Mouse (Mus musculus) liver, adult 2 months (tissue): ENCODE results near the gene Duxbl3. TPM values are rescaled to one million over a fixed set of nuclear protein-coding genes. Genes with fewer than 3 reads are reported as not detected.

Experiments used
- DNase-seq: peaks from one replicate; pipeline ENCODE4 v3.0.0-alpha.2; 2011; ENCODE audit warnings: low read depth, low spot score; ENCODE audit errors: extremely low read depth
- H3K27ac ChIP-seq: fragments of 200-500 bp; replicated peaks from 2 replicates; pipeline ENCODE4 v1.5.1; 2012; ENCODE audit warnings: low read depth, mild to moderate bottlenecking, control low read depth, inconsistent platforms, low read length; ENCODE audit not compliant: insufficient read depth
- H3K27me3 ChIP-seq: fragments of 200-500 bp; 2 replicates; pipeline ENCODE4 v1.6.1; 2012; ENCODE audit warnings: mild to moderate bottlenecking, moderate library complexity, low read length, inconsistent platforms; ENCODE audit not compliant: control insufficient read depth, insufficient read depth
- H3K36me3 ChIP-seq: fragments of 200-500 bp; 2 replicates; pipeline ENCODE4 v1.6.1; 2012; ENCODE audit warnings: low read length, inconsistent platforms; ENCODE audit not compliant: control insufficient read depth, insufficient read depth
- H3K4me1 ChIP-seq: fragments of 200-500 bp; 2 replicates; pipeline ENCODE4 v1.6.1; 2011; ENCODE audit warnings: low read length; ENCODE audit not compliant: control insufficient read depth, insufficient read depth
- H3K4me3 ChIP-seq: fragments of 200-500 bp; 2 replicates; pipeline ENCODE4 v1.5.1; 2011; ENCODE audit warnings: low read depth, mild to moderate bottlenecking, control low read depth, low read length, moderate library complexity; ENCODE audit not compliant: insufficient read depth
- H3K79me2 ChIP-seq: fragments of 200-500 bp; 2 replicates; pipeline ENCODE4 v1.6.1; 2012; ENCODE audit warnings: inconsistent platforms, mild to moderate bottlenecking, low read length, moderate library complexity; ENCODE audit not compliant: control insufficient read depth, insufficient read depth
- H3K9ac ChIP-seq: fragments of 200-500 bp; 2 replicates; pipeline ENCODE4 v1.6.1; 2012; ENCODE audit warnings: low read depth, mild to moderate bottlenecking, control low read depth, inconsistent platforms, low read length
- CTCF ChIP-seq: fragments of 200-500 bp; IDR thresholded peaks from 2 replicates; pipeline ENCODE4 v1.5.1; 2011; ENCODE audit warnings: low read depth, low read length, control low read depth
- POLR2A ChIP-seq: fragments of 200-500 bp; IDR thresholded peaks from 2 replicates; pipeline ENCODE4 v1.6.1; 2011; ENCODE audit warnings: low read length, control low read depth; ENCODE audit not compliant: insufficient read depth; ENCODE audit errors: extremely low read depth
- WGBS: fragments of 180-500 bp; shearing (Covaris S2); methylation state at CpG from one replicate; pipeline ENCODE4 v1.1.7; 2018; 5-methylcytosine and 5-hydroxymethylcytosine counted together
- polyA plus RNA-seq: library from polyadenylated mRNA; depleted of rRNA; stranded (reverse); fragments of >200 nt; gene quantifications from 2 replicates; pipeline ENCODE4 v1.2.3, GENCODE M21; 2012
- total RNA-seq: library from RNA; depleted of rRNA; stranded (reverse); fragments of >200 nt; gene quantifications from 2 replicates; pipeline ENCODE4 v1.2.3, GENCODE M21; 2014

Gene Duxbl3
- total and polyA plus RNA-seq, 2 experiments, result not detected

GRCm38 (mm10) chr14:26297055-26297454 is 39.3 kb downstream of the Duxbl3 start:
- no peaks in the 10 kb centered on the region for H3K79me2 ChIP-seq
- no peaks in the 10 kb centered on the region for H3K27me3 ChIP-seq
- TF ChIP-seq POLR2A (no peak), CTCF (no peak)
- no peaks in the 10 kb centered on the region for H3K36me3 ChIP-seq
- H3K4me3 ChIP-seq, result no peak overlapping the region
- H3K27ac ChIP-seq, result no peak overlapping the region
- whole genome bisulfite sequencing, result 45% methylated on average over 4 of the region's 4 CpGs
- no peak for DNase-seq
- H3K4me1 ChIP-seq, result no peaks in the 10 kb centered on the region
- H3K9ac ChIP-seq, result no peak overlapping the region

GRCm38 (mm10) chr14:26297484-26297883 is 39.7 kb downstream of the Duxbl3 start:
- H3K79me2 ChIP-seq, result no peaks in the 10 kb centered on the region
- TF ChIP-seq CTCF (no peak), POLR2A (no peak)
- H3K9ac ChIP-seq, result no peak overlapping the region
- no peaks in the 10 kb centered on the region for H3K36me3 ChIP-seq
- no peak for DNase-seq
- no peaks in the 10 kb centered on the region for H3K27me3 ChIP-seq
- H3K27ac ChIP-seq, result no peak overlapping the region
- 75% methylated on average over 5 of the region's 5 CpGs for WGBS
- no peaks in the 10 kb centered on the region for H3K4me1 ChIP-seq
- no peak overlapping the region for H3K4me3 ChIP-seq

- WGBS, result 30% methylated on average over 2 of the region's 2 CpGs
- TF ChIP-seq CTCF (no peak), POLR2A (no peak)
- DNase-seq, result peak; percentile 57
These were observed 45.3 kb downstream of the Duxbl3 start for GRCm38 (mm10) chr14:26303111-26303510.

DNA sequence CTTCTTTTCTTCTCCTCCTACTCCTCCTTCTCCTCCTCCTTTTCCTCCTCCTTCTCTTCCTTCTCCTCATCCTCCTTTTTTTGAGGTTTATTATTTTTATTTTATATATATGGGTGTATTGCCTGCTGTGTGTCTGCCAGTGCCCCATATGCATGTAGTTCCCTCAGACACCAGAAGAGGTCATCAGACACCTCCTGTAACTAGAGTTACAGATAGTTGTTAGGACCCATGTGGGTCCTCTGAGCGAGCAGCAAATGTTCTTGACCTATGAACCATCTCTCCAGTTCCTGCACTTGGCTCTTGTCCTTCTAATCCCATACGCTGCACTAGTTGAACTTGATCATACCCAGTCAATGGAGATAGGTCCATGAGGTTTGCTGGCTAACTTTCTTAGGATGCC is 48.3 kb downstream of the Duxbl3 start:
- Histone ChIP-seq H3K4me1 (no peaks in the 10 kb centered on the region), H3K27ac (no peak overlapping the region), H3K27me3 (no peaks in the 10 kb centered on the region), H3K79me2 (no peaks in the 10 kb centered on the region), H3K36me3 (no peaks in the 10 kb centered on the region), H3K9ac (no peak overlapping the region), H3K4me3 (no peak overlapping the region)
- 48% methylated on average over 2 of the region's 2 CpGs for WGBS
- TF ChIP-seq POLR2A, result no peak
- TF ChIP-seq CTCF, result peak; percentile 46; the same call in 1 of the 2 replicates
- peak; percentile 37 for DNase-seq

More at GRCm38 (mm10) chr14:26303111-26303510, 45.3 kb downstream of the Duxbl3 start:
- H3K4me1 ChIP-seq, result no peaks in the 10 kb centered on the region
- H3K27ac ChIP-seq, result no peak overlapping the region
- no peaks in the 10 kb centered on the region for H3K36me3 ChIP-seq
- H3K27me3 ChIP-seq, result no peaks in the 10 kb centered on the region
- no peak overlapping the region for H3K9ac ChIP-seq
- no peak overlapping the region for H3K4me3 ChIP-seq
- no peaks in the 10 kb centered on the region for H3K79me2 ChIP-seq

- 91% methylated on average over 6 of the region's 6 CpGs for WGBS
- no peak for DNase-seq
- Histone ChIP-seq H3K9ac (no peak overlapping the region), H3K79me2 (no peaks in the 10 kb centered on the region), H3K27me3 (no peaks in the 10 kb centered on the region), H3K4me1 (no peaks in the 10 kb centered on the region), H3K36me3 (no peaks in the 10 kb centered on the region), H3K4me3 (no peak overlapping the region), H3K27ac (no peak overlapping the region)
- TF ChIP-seq POLR2A (no peak), CTCF (no peak)
These were observed 51.1 kb downstream of the Duxbl3 start for GRCm38 (mm10) chr14:26308813-26309212.

DNA sequence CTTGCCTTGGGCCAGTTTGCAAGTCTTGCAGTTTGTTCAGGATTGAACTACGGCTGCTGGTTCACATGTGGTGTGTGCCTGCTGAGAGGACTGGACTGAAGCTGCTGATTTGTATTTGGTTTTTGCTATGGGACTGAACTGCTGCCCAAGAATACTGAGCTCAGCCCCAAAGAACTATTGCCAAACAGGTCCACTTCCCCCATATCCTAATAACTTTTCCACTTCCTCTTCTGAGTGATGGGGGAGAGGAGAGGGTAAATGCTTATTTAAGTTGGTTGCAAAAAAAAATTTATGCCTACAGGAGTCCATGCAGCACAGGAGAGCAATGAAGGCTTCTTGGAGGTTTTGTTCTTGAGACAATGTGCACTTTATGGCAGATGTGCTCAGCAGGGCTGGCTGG is 51.7 kb downstream of the Duxbl3 start:
- WGBS, result 96% methylated on average over 1 of the region's 1 CpGs
- Histone ChIP-seq H3K27me3 (no peaks in the 10 kb centered on the region), H3K79me2 (no peaks in the 10 kb centered on the region), H3K4me1 (no peaks in the 10 kb centered on the region), H3K27ac (no peak overlapping the region), H3K4me3 (no peak overlapping the region), H3K9ac (no peak overlapping the region), H3K36me3 (no peaks in the 10 kb centered on the region)
- TF ChIP-seq POLR2A (no peak), CTCF (no peak)
- no peak for DNase-seq
